Mouse (Mus musculus): Measurements from ENCODE around the gene Stat3. TPM values are rescaled to one million over a fixed set of nuclear protein-coding genes. Genes with fewer than 3 reads are reported as not detected.

The Stat3 gene
- polyA plus RNA-seq, 2 experiments, result 56.1 to 65.9 TPM

DNA sequence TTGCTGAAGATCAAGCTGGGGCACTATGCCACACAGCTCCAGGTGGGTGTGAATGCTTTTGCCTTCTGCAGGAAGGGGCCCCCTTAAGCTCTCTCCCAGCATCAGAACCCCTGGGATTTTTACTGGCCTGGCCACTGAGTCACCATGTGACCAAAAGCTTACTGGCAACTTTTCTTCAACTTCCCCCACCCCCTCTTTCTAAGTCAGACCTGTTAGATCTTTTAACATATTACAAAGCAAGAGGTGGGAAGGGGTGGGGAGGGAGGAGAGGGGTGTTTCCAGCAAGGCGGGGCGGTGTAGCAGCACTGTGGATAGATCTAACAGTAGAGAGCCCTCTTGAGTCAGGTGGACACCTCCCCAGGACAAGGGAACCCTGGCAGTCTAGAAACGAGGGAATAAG lies 77.5 kb downstream of the Stat3 start:
- Histone ChIP-seq H3K27ac (replicated peaks; ENCODE audit: low read depth, low read length) (no peak overlapping the region), H3K4me3 (replicated peaks; ENCODE audit: low read length) (no peak overlapping the region), H3K36me3 (ENCODE audit: control insufficient read depth, insufficient read depth, low read length) (no peaks in the 10 kb centered on the region), H3K4me2 (replicated peaks; ENCODE audit: low read depth, low read length, severe bottlenecking) (no peak overlapping the region), H3K9ac (ENCODE audit: low read depth, low read length, severe bottlenecking) (no peak overlapping the region), H3K27me3 (ENCODE audit: control insufficient read depth, insufficient read depth, low read length) (peaks cover 19% of the 10 kb centered on the region; the same call in 1 of the 2 replicates), H3K4me1 (ENCODE audit: control insufficient read depth, insufficient read depth, low read length) (peaks cover 4% of the 10 kb centered on the region; the same call in 1 of the 2 replicates), H3K9me3 (ENCODE audit: control insufficient read depth, low read length) (no peaks in the 10 kb centered on the region)
- no peak for TF ChIP-seq POLR2A (IDR thresholded peaks at IDR 0.05; ENCODE audit: borderline replicate concordance, extremely low read depth, insufficient read depth, insufficient read length)
- ATAC-seq (ENCODE audit: low FRiP score, low read depth) (no peak), DNase-seq (ENCODE audit: low spot score) (no peak)
- WGBS, result 20% methylated on average over 3 of the region's 3 CpGs

DNA sequence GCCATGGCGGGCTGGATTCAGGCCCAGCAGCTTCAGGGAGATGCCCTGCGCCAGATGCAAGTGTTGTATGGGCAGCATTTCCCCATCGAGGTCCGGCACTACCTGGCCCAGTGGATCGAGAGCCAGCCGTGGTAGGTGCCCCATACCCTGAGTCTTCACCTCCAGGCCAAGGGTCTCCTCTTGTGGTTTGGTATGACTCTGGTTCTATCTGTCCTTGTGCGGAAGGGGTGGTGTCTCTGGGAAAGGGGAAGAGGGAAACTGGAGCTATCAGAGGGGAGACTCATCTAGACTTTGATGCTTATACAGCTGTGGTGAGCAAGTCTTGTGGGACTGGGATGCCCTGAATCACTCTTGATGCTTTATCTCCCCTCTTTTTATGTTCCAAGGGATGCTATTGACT lies 78.0 kb downstream of the Stat3 start:
- 93% methylated on average over 3 of the region's 7 CpGs for WGBS
- no peak overlapping the region for H3K27ac ChIP-seq (replicated peaks; ENCODE audit: low read depth, low read length)
- H3K9ac ChIP-seq (ENCODE audit: low read depth, low read length, severe bottlenecking), result no peak overlapping the region
- no peak for ATAC-seq (ENCODE audit: low FRiP score, low read depth)
- no peak overlapping the region for H3K4me2 ChIP-seq (replicated peaks; ENCODE audit: low read depth, low read length, severe bottlenecking)
- no peak for TF ChIP-seq POLR2A (IDR thresholded peaks at IDR 0.05; ENCODE audit: borderline replicate concordance, extremely low read depth, insufficient read depth, insufficient read length)
- peaks cover 19% of the 10 kb centered on the region; the same call in 1 of the 2 replicates for H3K27me3 ChIP-seq (ENCODE audit: control insufficient read depth, insufficient read depth, low read length)
- H3K9me3 ChIP-seq (ENCODE audit: control insufficient read depth, low read length), result no peaks in the 10 kb centered on the region
- H3K36me3 ChIP-seq (ENCODE audit: control insufficient read depth, insufficient read depth, low read length), result no peaks in the 10 kb centered on the region
- H3K4me1 ChIP-seq (ENCODE audit: control insufficient read depth, insufficient read depth, low read length), result peaks cover 4% of the 10 kb centered on the region; the same call in 1 of the 2 replicates
- no peak for DNase-seq (ENCODE audit: low spot score)
- H3K4me3 ChIP-seq (replicated peaks; ENCODE audit: low read length), result no peak overlapping the region

DNA sequence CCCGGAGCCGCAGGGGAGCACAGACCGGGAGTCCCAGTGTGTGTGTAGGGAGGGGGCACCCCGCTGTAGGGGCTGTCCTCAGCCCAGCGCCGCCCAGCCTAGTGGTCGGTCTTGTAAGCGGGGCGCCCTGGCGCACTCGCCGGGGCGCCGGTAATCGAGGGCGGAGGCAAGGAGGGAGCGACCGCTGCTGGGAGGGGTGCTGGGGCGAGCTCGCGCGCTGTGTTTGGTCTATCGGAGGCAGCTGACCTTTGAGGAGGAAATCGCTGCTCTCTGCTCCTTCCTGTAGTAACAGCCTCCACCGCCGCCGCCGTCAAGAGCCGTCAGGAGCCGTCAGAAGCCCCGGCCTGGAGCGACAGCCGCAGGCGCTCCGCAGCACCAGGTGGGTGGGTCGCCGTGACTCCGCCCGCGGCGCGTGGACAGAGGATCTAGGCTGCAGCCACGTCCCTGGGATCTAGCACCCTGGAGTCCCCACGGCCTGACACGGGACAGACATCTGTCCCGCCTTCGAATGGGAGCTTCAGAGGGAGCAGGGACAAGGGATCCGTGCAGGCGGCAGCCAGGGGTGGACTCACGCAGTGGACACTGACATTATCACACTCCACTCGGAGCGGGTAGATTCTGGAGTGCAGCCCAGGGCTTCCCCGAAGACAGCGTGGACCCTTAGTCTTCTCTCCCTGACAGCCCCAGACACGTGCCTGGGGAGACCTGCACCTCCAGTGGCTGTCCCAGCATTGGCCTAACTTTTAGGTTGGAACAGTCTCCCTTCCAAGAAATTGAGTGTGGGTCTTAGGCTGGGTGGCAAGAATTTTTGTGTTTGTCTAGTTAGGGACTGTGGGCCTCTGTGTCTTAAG lies 78.9 kb downstream of the Stat3 start:
- Histone ChIP-seq H3K4me2 (replicated peaks; ENCODE audit: low read depth, low read length, severe bottlenecking) (peak overlapping the region; percentile 71), H3K4me1 (ENCODE audit: control insufficient read depth, insufficient read depth, low read length) (peaks cover 4% of the 10 kb centered on the region; the same call in 1 of the 2 replicates), H3K27ac (replicated peaks; ENCODE audit: low read depth, low read length) (no peak overlapping the region), H3K27me3 (ENCODE audit: control insufficient read depth, insufficient read depth, low read length) (peaks cover 19% of the 10 kb centered on the region; the same call in 1 of the 2 replicates), H3K9me3 (ENCODE audit: control insufficient read depth, low read length) (no peaks in the 10 kb centered on the region), H3K36me3 (ENCODE audit: control insufficient read depth, insufficient read depth, low read length) (no peaks in the 10 kb centered on the region), H3K4me3 (replicated peaks; ENCODE audit: low read length) (peak overlapping the region; percentile 47), H3K9ac (ENCODE audit: low read depth, low read length, severe bottlenecking) (peak overlapping the region; percentile 56)
- 4% methylated on average over 50 of the region's 55 CpGs for WGBS
- TF ChIP-seq POLR2A (IDR thresholded peaks at IDR 0.05; ENCODE audit: borderline replicate concordance, extremely low read depth, insufficient read depth, insufficient read length), result no peak
- ATAC-seq (ENCODE audit: low FRiP score, low read depth), result peak; percentile 86
- DNase-seq (ENCODE audit: low spot score), result peak; percentile 77

DNA sequence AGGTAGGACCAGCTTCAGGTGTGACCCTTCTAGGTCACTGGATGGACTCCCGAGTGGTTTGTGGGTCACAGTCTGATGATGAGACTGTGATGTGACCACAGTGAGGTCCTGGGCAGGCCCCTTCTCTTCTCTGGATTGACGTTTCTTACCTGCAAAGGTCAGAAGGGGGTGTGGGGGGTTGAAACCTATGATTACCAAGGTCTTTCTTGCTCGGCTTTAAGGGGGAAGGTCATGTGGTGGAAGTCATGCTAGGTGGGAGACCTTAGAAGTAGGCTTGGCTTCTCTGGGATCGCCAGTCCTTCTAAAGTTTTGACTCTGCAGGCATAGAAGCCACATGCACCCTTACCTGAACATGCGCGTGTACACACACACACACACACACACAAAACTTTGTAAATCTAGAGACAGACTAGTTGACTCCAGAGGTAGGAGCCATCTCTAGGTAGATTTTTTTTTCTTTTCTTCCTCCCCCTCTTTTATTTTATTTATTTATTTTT lies 79.7 kb downstream of the Stat3 start:
- Histone ChIP-seq H3K36me3 (ENCODE audit: control insufficient read depth, insufficient read depth, low read length) (no peaks in the 10 kb centered on the region), H3K9ac (ENCODE audit: low read depth, low read length, severe bottlenecking) (peak overlapping the region; percentile 56), H3K27me3 (ENCODE audit: control insufficient read depth, insufficient read depth, low read length) (peaks cover 19% of the 10 kb centered on the region; the same call in 1 of the 2 replicates), H3K4me2 (replicated peaks; ENCODE audit: low read depth, low read length, severe bottlenecking) (peak overlapping the region; percentile 71), H3K4me1 (ENCODE audit: control insufficient read depth, insufficient read depth, low read length) (peaks cover 4% of the 10 kb centered on the region; the same call in 1 of the 2 replicates), H3K4me3 (replicated peaks; ENCODE audit: low read length) (peak overlapping the region; percentile 47), H3K9me3 (ENCODE audit: control insufficient read depth, low read length) (no peaks in the 10 kb centered on the region), H3K27ac (replicated peaks; ENCODE audit: low read depth, low read length) (no peak overlapping the region)
- ATAC-seq (ENCODE audit: low FRiP score, low read depth) (no peak), DNase-seq (ENCODE audit: low spot score) (no peak)
- WGBS, result 37% methylated on average over 6 of the region's 6 CpGs
- TF ChIP-seq POLR2A (IDR thresholded peaks at IDR 0.05; ENCODE audit: borderline replicate concordance, extremely low read depth, insufficient read depth, insufficient read length), result no peak

DNA sequence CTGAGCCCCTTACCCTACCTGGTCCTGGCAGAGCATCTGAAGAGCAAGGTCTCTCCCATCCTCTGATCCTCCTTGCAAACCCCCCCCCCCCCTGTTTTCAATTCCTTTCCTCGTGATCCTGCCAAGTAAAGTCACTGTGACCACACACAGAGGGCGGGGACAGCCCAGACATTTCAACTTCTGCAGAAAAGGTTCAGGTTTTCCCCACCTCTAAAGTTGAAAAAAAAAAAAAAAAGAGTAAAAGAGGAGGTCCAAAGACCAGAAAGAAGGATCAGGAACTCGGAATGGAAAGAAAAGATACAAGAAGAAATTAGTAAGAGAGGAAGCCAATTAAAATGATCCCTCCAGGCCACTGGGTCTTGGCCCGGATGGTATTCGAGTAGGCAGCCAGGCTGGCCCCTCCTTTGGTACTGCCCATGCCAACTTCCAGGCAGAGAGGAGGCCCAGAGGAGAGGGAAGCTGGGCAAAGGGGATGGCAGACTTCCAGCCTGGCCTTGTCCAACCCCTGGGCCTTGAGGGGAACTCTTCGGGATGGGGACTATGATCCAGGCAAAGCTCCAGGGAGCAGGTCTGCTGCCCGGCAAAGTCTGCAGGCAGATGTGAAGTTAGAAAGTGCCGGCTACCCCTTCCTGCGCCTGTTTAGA lies 80.3 kb downstream of the Stat3 start, which contains the start of gene Stat5a:
Stat5a (plus strand) TSS at position 417 of the 644 bp plus-strand sequence.
- Histone ChIP-seq H3K4me1 (ENCODE audit: control insufficient read depth, insufficient read depth, low read length) (peaks cover 4% of the 10 kb centered on the region; the same call in 1 of the 2 replicates), H3K36me3 (ENCODE audit: control insufficient read depth, insufficient read depth, low read length) (no peaks in the 10 kb centered on the region), H3K9me3 (ENCODE audit: control insufficient read depth, low read length) (no peaks in the 10 kb centered on the region), H3K4me3 (replicated peaks; ENCODE audit: low read length) (peak within 1 kb of the TSS; percentile 47), H3K27ac (replicated peaks; ENCODE audit: low read depth, low read length) (no peak within 1 kb of the TSS), H3K27me3 (ENCODE audit: control insufficient read depth, insufficient read depth, low read length) (peaks cover 19% of the 10 kb centered on the region; the same call in 1 of the 2 replicates), H3K9ac (ENCODE audit: low read depth, low read length, severe bottlenecking) (peak within 1 kb of the TSS; percentile 56), H3K4me2 (replicated peaks; ENCODE audit: low read depth, low read length, severe bottlenecking) (peak within 1 kb of the TSS; percentile 71)
- ATAC-seq (ENCODE audit: low FRiP score, low read depth), result no peak
- no peak for DNase-seq (ENCODE audit: low spot score)
- TF ChIP-seq POLR2A (IDR thresholded peaks at IDR 0.05; ENCODE audit: borderline replicate concordance, extremely low read depth, insufficient read depth, insufficient read length), result no peak
- 56% methylated on average over 9 of the region's 9 CpGs for WGBS
